Mouse (Mus musculus): ENCODE data around the gene Gldc. TPM values are rescaled to one million over a fixed set of nuclear protein-coding genes. Genes with fewer than 3 reads are reported as not detected.

The Gldc gene
- polyA plus RNA-seq, 1 experiment from 2014 or later, result 18.7 TPM

- H3K27ac ChIP-seq (ENCODE audit: low read depth, low read length), result no peak overlapping the region
- no peaks in the 10 kb centered on the region for H3K9me3 ChIP-seq (ENCODE audit: control insufficient read depth, low read length)
- no peaks in the 10 kb centered on the region for H3K4me1 ChIP-seq (replicated peaks; ENCODE audit: control insufficient read depth, insufficient read depth, low read length)
- no peak overlapping the region for H3K4me2 ChIP-seq (replicated peaks; ENCODE audit: low read depth, low read length)
- no peak overlapping the region for H3K9ac ChIP-seq (ENCODE audit: low read depth, low read length)
- WGBS, result 20% methylated on average over 12 of the region's 12 CpGs
- no peaks in the 10 kb centered on the region for H3K27me3 ChIP-seq (ENCODE audit: control insufficient read depth, insufficient read depth, low read length)
- peak; percentile 57; the same call in 1 of the 2 replicates for ATAC-seq (ENCODE audit: low FRiP score)
- no peaks in the 10 kb centered on the region for H3K36me3 ChIP-seq (ENCODE audit: control insufficient read depth, insufficient read depth, low read length)
- H3K4me3 ChIP-seq (ENCODE audit: low read depth, low read length), result no peak overlapping the region
- DNase-seq (ENCODE audit: low spot score), result peak; percentile 84
Measured at GRCm38 (mm10) chr19:30205159-30205816, 30.1 kb upstream of the Gldc start.

GRCm38 (mm10) chr19:30202177-30202576 lies 26.9 kb upstream of the Gldc start:
- no peaks in the 10 kb centered on the region for H3K27me3 ChIP-seq (ENCODE audit: control insufficient read depth, insufficient read depth, low read length)
- no peaks in the 10 kb centered on the region for H3K36me3 ChIP-seq (ENCODE audit: control insufficient read depth, insufficient read depth, low read length)
- no peak overlapping the region for H3K9ac ChIP-seq (ENCODE audit: low read depth, low read length)
- WGBS, result 81% methylated on average over 7 of the region's 7 CpGs
- H3K4me2 ChIP-seq (replicated peaks; ENCODE audit: low read depth, low read length), result no peak overlapping the region
- ATAC-seq (ENCODE audit: low FRiP score) (no peak), DNase-seq (ENCODE audit: low spot score) (no peak)
- H3K9me3 ChIP-seq (ENCODE audit: control insufficient read depth, low read length), result no peaks in the 10 kb centered on the region
- H3K27ac ChIP-seq (ENCODE audit: low read depth, low read length), result no peak overlapping the region
- H3K4me3 ChIP-seq (ENCODE audit: low read depth, low read length), result no peak overlapping the region
- H3K4me1 ChIP-seq (replicated peaks; ENCODE audit: control insufficient read depth, insufficient read depth, low read length), result no peaks in the 10 kb centered on the region

GRCm38 (mm10) chr19:30194999-30195398 lies 19.8 kb upstream of the Gldc start:
- H3K9me3 ChIP-seq (ENCODE audit: control insufficient read depth, low read length), result no peaks in the 10 kb centered on the region
- no peak overlapping the region for H3K4me3 ChIP-seq (ENCODE audit: low read depth, low read length)
- no peak overlapping the region for H3K9ac ChIP-seq (ENCODE audit: low read depth, low read length)
- H3K27ac ChIP-seq (ENCODE audit: low read depth, low read length), result no peak overlapping the region
- no peaks in the 10 kb centered on the region for H3K4me1 ChIP-seq (replicated peaks; ENCODE audit: control insufficient read depth, insufficient read depth, low read length)
- 88% methylated on average over 6 of the region's 6 CpGs for WGBS
- DNase-seq (ENCODE audit: low spot score) (no peak), ATAC-seq (ENCODE audit: low FRiP score) (no peak)
- H3K4me2 ChIP-seq (replicated peaks; ENCODE audit: low read depth, low read length), result no peak overlapping the region
- no peaks in the 10 kb centered on the region for H3K36me3 ChIP-seq (ENCODE audit: control insufficient read depth, insufficient read depth, low read length)
- no peaks in the 10 kb centered on the region for H3K27me3 ChIP-seq (ENCODE audit: control insufficient read depth, insufficient read depth, low read length)

- Histone ChIP-seq H3K4me1 (replicated peaks; ENCODE audit: control insufficient read depth, insufficient read depth, low read length) (no peaks in the 10 kb centered on the region), H3K27ac (ENCODE audit: low read depth, low read length) (no peak overlapping the region), H3K9ac (ENCODE audit: low read depth, low read length) (no peak overlapping the region), H3K4me2 (replicated peaks; ENCODE audit: low read depth, low read length) (no peak overlapping the region), H3K4me3 (ENCODE audit: low read depth, low read length) (no peak overlapping the region), H3K9me3 (ENCODE audit: control insufficient read depth, low read length) (no peaks in the 10 kb centered on the region), H3K36me3 (ENCODE audit: control insufficient read depth, insufficient read depth, low read length) (no peaks in the 10 kb centered on the region), H3K27me3 (ENCODE audit: control insufficient read depth, insufficient read depth, low read length) (no peaks in the 10 kb centered on the region)
- ATAC-seq (ENCODE audit: low FRiP score), result no peak
- DNase-seq (ENCODE audit: low spot score), result no peak
- 89% methylated on average over 2 of the region's 2 CpGs for WGBS
Measured at GRCm38 (mm10) chr19:30187232-30187631, 12.0 kb upstream of the Gldc start.

- Histone ChIP-seq H3K4me3 (ENCODE audit: low read depth, low read length) (no peak overlapping the region), H3K4me2 (replicated peaks; ENCODE audit: low read depth, low read length) (no peak overlapping the region)
- DNase-seq (ENCODE audit: low spot score), result no peak
Measured at GRCm38 (mm10) chr19:30185536-30185935, 10.3 kb upstream of the Gldc start.

GRCm38 (mm10) chr19:30179979-30180378 lies 4.8 kb upstream of the Gldc start:
- Histone ChIP-seq H3K4me2 (replicated peaks; ENCODE audit: low read depth, low read length) (no peak overlapping the region), H3K27me3 (ENCODE audit: control insufficient read depth, insufficient read depth, low read length) (no peaks in the 10 kb centered on the region), H3K4me3 (ENCODE audit: low read depth, low read length) (no peak overlapping the region), H3K4me1 (replicated peaks; ENCODE audit: control insufficient read depth, insufficient read depth, low read length) (no peaks in the 10 kb centered on the region), H3K36me3 (ENCODE audit: control insufficient read depth, insufficient read depth, low read length) (no peaks in the 10 kb centered on the region), H3K27ac (ENCODE audit: low read depth, low read length) (no peak overlapping the region), H3K9me3 (ENCODE audit: control insufficient read depth, low read length) (no peaks in the 10 kb centered on the region), H3K9ac (ENCODE audit: low read depth, low read length) (no peak overlapping the region)
- no peak for ATAC-seq (ENCODE audit: low FRiP score)
- DNase-seq (ENCODE audit: low spot score), result no peak
- WGBS, result 94% methylated on average over 1 of the region's 1 CpGs

More at GRCm38 (mm10) chr19:30185536-30185935, 10.3 kb upstream of the Gldc start:
- no peak overlapping the region for H3K27ac ChIP-seq (ENCODE audit: low read depth, low read length)
- 85% methylated on average over 2 of the region's 2 CpGs for WGBS
- H3K9me3 ChIP-seq (ENCODE audit: control insufficient read depth, low read length), result no peaks in the 10 kb centered on the region
- no peaks in the 10 kb centered on the region for H3K36me3 ChIP-seq (ENCODE audit: control insufficient read depth, insufficient read depth, low read length)
- no peak overlapping the region for H3K9ac ChIP-seq (ENCODE audit: low read depth, low read length)
- H3K27me3 ChIP-seq (ENCODE audit: control insufficient read depth, insufficient read depth, low read length), result no peaks in the 10 kb centered on the region
- no peaks in the 10 kb centered on the region for H3K4me1 ChIP-seq (replicated peaks; ENCODE audit: control insufficient read depth, insufficient read depth, low read length)
- ATAC-seq (ENCODE audit: low FRiP score), result no peak

- no peak overlapping the region for H3K27ac ChIP-seq (ENCODE audit: low read depth, low read length)
- ATAC-seq (ENCODE audit: low FRiP score) (no peak), DNase-seq (ENCODE audit: low spot score) (peak; percentile 54)
- peak overlapping the region; percentile 95 for H3K4me2 ChIP-seq (replicated peaks; ENCODE audit: low read depth, low read length)
- H3K27me3 ChIP-seq (ENCODE audit: control insufficient read depth, insufficient read depth, low read length), result no peaks in the 10 kb centered on the region
- no peaks in the 10 kb centered on the region for H3K36me3 ChIP-seq (ENCODE audit: control insufficient read depth, insufficient read depth, low read length)
- WGBS, result 3% methylated on average over 15 of the region's 15 CpGs
- no peaks in the 10 kb centered on the region for H3K4me1 ChIP-seq (replicated peaks; ENCODE audit: control insufficient read depth, insufficient read depth, low read length)
- H3K9me3 ChIP-seq (ENCODE audit: control insufficient read depth, low read length), result no peaks in the 10 kb centered on the region
- peak overlapping the region; percentile 75 for H3K9ac ChIP-seq (ENCODE audit: low read depth, low read length)
- peak overlapping the region; percentile 76 for H3K4me3 ChIP-seq (ENCODE audit: low read depth, low read length)
Measured at GRCm38 (mm10) chr19:30174074-30174670, 1.1 kb downstream of the Gldc start.

- DNase-seq (ENCODE audit: low spot score) (no peak), ATAC-seq (ENCODE audit: low FRiP score) (no peak)
- WGBS, result 80% methylated on average over 8 of the region's 8 CpGs
- no peak overlapping the region for H3K27ac ChIP-seq (ENCODE audit: low read depth, low read length)
- H3K4me3 ChIP-seq (ENCODE audit: low read depth, low read length), result no peak overlapping the region
- H3K27me3 ChIP-seq (ENCODE audit: control insufficient read depth, insufficient read depth, low read length), result no peaks in the 10 kb centered on the region
- no peak overlapping the region for H3K9ac ChIP-seq (ENCODE audit: low read depth, low read length)
- H3K4me1 ChIP-seq (replicated peaks; ENCODE audit: control insufficient read depth, insufficient read depth, low read length), result no peaks in the 10 kb centered on the region
- H3K9me3 ChIP-seq (ENCODE audit: control insufficient read depth, low read length), result no peaks in the 10 kb centered on the region
- no peaks in the 10 kb centered on the region for H3K36me3 ChIP-seq (ENCODE audit: control insufficient read depth, insufficient read depth, low read length)
- no peak overlapping the region for H3K4me2 ChIP-seq (replicated peaks; ENCODE audit: low read depth, low read length)
Measured at GRCm38 (mm10) chr19:30171346-30172055, 3.7 kb downstream of the Gldc start.

Data from hindbrain, embryonic 11.5 days (tissue).